Mouse (Mus musculus) kidney, postnatal 14 days (tissue): ENCODE results near the gene Braf.

ENCODE experiments used
- DNase-seq: peaks from one replicate; pipeline ENCODE4 v3.0.0; 2022; ENCODE audit warnings: mixed read lengths

The Braf gene

GRCm38 (mm10) chr6:39554888-39555647 is 170.2 kb downstream of the Braf start:
- DNase-seq = no peak
